Mouse (Mus musculus) liver, postnatal 0 days (tissue): ENCODE results near the gene Hsd3b1. TPM values are rescaled to one million over a fixed set of nuclear protein-coding genes. Genes with fewer than 3 reads are reported as not detected.
A peak's percentile ranks its signal among the peaks of the same experiment; 100 is the strongest.

Source experiments
- ATAC-seq: fragments of 200-750 bp; cut with Nextera tagmentation; 2 replicates; pipeline ENCODE4 v1.8.0; 2017; ENCODE audit warnings: mild to moderate bottlenecking, moderate library complexity
- DNase-seq: peaks from one replicate; pipeline ENCODE4 v3.0.0-alpha.2; 2016
- H3K27ac ChIP-seq: fragments of 300-500 bp; sonication (generic); 2 replicates; pipeline ENCODE4 v1.5.1; 2014; ENCODE audit warnings: antibody characterized with exemption, moderate library complexity, mild to moderate bottlenecking, low read depth
- H3K27me3 ChIP-seq: fragments of 300-500 bp; sonication (generic); 2 replicates; pipeline ENCODE4 v1.6.1; 2014; ENCODE audit warnings: low read length, control low read depth, mixed read lengths; ENCODE audit not compliant: insufficient read depth
- H3K36me3 ChIP-seq: fragments of 300-500 bp; sonication (generic); replicated peaks from 2 replicates; pipeline ENCODE4 v1.6.1; 2014; ENCODE audit warnings: mild to moderate bottlenecking, control low read depth, low read length, moderate library complexity, mixed read lengths; ENCODE audit not compliant: insufficient read depth
- H3K4me1 ChIP-seq: fragments of 300-500 bp; sonication (generic); 2 replicates; pipeline ENCODE4 v1.6.1; 2014; ENCODE audit warnings: antibody characterized with exemption, mild to moderate bottlenecking, control low read depth; ENCODE audit not compliant: insufficient read depth
- H3K4me2 ChIP-seq: fragments of 300-500 bp; sonication (generic); 2 replicates; pipeline ENCODE4 v1.6.1; 2014; ENCODE audit warnings: low read depth, mild to moderate bottlenecking, low read length, moderate library complexity, mixed read lengths
- H3K4me3 ChIP-seq: fragments of 300-500 bp; sonication (generic); 2 replicates; pipeline ENCODE4 v1.5.1; 2014; ENCODE audit warnings: low read depth, low read length
- H3K9ac ChIP-seq: fragments of 300-500 bp; sonication (generic); replicated peaks from 2 replicates; pipeline ENCODE4 v1.6.1; 2014; ENCODE audit warnings: mild to moderate bottlenecking, moderate library complexity
- H3K9me3 ChIP-seq: fragments of 300-500 bp; sonication (generic); 2 replicates; pipeline ENCODE4 v1.6.1; 2016; ENCODE audit warnings: mild to moderate bottlenecking, control low read depth, low read length, mixed read lengths
- CTCF ChIP-seq: sonication (generic); IDR thresholded peaks from 2 replicates; pipeline ENCODE4 v1.5.1; 2016; ENCODE audit warnings: antibody characterized with exemption, low read depth
- EP300 ChIP-seq: IDR thresholded peaks from 2 replicates; pipeline ENCODE4 v1.6.1; 2016; ENCODE audit warnings: antibody characterized with exemption, low read depth, mild to moderate bottlenecking
- WGBS: fragments of 180-500 bp; shearing (Covaris S2); extraction: QIAGEN DNeasy Blood & Tissue Kit; methylation state at CpG from one replicate; pipeline ENCODE4 v1.1.7; 2014; ENCODE audit not compliant: insufficient replicate concordance; 5-methylcytosine and 5-hydroxymethylcytosine counted together
- polyA plus RNA-seq: library from polyadenylated mRNA; unstranded; fragments of >200 nt; fragmentation: Nextera tagmentation; extraction: Ambion mirVana; gene quantifications from 2 replicates; pipeline ENCODE4 v1.2.1, GENCODE M21; 2015

The Hsd3b1 gene
- 56.4 and 60.2 TPM in 2 replicates for polyA plus RNA-seq

GRCm38 (mm10) chr3:98859576-98859975 lies at the start of gene Hsd3b1:
Gene Hsd3b1 (minus strand): TSS chr3:98859794.
- TF ChIP-seq EP300 (no peak), CTCF (no peak)
- peak within 1 kb of the TSS; percentile 59 for H3K4me2 ChIP-seq
- DNase-seq (no peak), ATAC-seq (peak; percentile 60)
- H3K4me1 ChIP-seq: peaks cover 7% of the 10 kb centered on the region; the same call in 1 of the 2 replicates
- H3K4me3 ChIP-seq: peak within 1 kb of the TSS; percentile 38
- WGBS: 59% methylated on average over 3 of the region's 3 CpGs
- H3K27ac ChIP-seq: peak within 1 kb of the TSS; percentile 77
- H3K36me3 ChIP-seq: no peaks in the 10 kb centered on the region
- H3K9ac ChIP-seq: peak within 1 kb of the TSS; percentile 57
- no peaks in the 10 kb centered on the region for H3K27me3 ChIP-seq
- no peaks in the 10 kb centered on the region for H3K9me3 ChIP-seq

DNA sequence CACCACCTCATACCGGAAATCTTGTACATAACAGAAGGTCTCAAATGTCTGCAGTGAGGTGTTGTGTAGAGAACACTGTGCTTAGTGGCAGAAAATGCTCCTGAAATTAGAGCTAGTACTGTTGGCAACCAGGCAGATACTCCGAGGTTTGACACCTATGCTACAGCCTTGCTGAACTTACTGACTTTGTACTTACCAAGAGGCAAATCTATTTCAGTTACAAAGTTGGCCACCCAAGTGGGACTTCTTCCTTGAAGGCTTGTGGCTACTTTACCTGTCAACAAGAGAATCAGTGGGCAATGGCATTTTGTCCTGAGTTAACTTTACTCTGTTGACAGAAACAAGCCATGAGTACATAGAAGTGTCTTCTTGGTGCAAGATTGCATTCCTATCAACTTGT lies 38.0 kb upstream of the Hsd3b1 start:
- Histone ChIP-seq H3K4me1 (0 out of 2 replicates have a peak, but pooled peaks cover 5% of the 10 kb centered on the region), H3K9ac (no peak overlapping the region), H3K4me2 (no peak overlapping the region), H3K4me3 (no peak overlapping the region), H3K9me3 (no peaks in the 10 kb centered on the region), H3K36me3 (no peaks in the 10 kb centered on the region), H3K27me3 (no peaks in the 10 kb centered on the region), H3K27ac (no peak overlapping the region)
- ATAC-seq (no peak), DNase-seq (no peak)
- no peak for TF ChIP-seq CTCF
- no peak for TF ChIP-seq EP300
- WGBS: 84% methylated on average over 2 of the region's 2 CpGs

- Histone ChIP-seq H3K4me3 (no peak overlapping the region), H3K4me1 (0 out of 2 replicates have a peak, but pooled peaks cover 5% of the 10 kb centered on the region), H3K9ac (no peak overlapping the region), H3K4me2 (peak overlapping the region; percentile 42; the same call in 1 of the 2 replicates), H3K27ac (no peak overlapping the region), H3K27me3 (no peaks in the 10 kb centered on the region), H3K9me3 (no peaks in the 10 kb centered on the region), H3K36me3 (no peaks in the 10 kb centered on the region)
- 31% methylated on average over 10 of the region's 10 CpGs for WGBS
- ATAC-seq (peak; percentile 40), DNase-seq (no peak)
- no peak for TF ChIP-seq EP300
- peak; percentile 61 for TF ChIP-seq CTCF
Observed at GRCm38 (mm10) chr3:98895071-98895601, 35.5 kb upstream of the Hsd3b1 start.

DNA sequence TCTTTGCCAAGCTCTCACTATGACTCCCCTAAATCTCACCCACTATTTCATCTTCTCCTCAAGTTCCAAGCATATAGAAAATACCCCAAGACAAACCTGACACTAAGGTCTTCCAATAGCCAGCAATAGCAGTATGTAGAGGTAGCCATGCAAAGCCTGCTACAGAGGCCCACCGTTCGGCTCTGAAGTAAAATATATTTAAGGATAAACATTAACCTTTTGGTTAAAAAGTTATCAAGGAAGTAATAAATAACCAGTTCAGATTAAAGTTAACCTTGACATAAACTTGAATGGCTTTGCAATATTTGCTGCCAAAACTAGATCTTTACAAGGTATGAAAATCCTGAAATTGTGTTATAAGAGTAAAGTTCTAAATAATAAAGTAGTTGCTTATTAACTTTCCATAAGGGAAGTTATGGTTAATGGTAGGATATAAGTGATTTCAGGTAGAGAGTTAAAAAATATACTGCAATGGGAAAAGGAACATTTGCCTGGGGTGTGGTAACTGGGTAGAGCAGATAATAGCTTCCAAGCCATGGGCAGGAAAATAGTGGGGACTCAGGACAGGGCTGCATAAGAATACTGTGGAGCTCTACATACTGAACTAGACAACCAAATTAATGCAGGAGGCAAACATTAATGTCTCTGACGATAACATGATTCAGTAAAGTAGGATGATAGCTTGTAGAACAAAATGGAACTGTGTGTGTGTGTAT lies 33.6 kb upstream of the Hsd3b1 start, which contains the start of gene Hao2:
Hao2 (minus strand) TSS at position 183 of the 716 bp plus-strand sequence.
- H3K9ac ChIP-seq: no peak within 1 kb of the TSS
- WGBS: 64% methylated on average over 3 of the region's 3 CpGs
- DNase-seq (no peak), ATAC-seq (no peak)
- H3K4me2 ChIP-seq: peak within 1 kb of the TSS; percentile 62
- TF ChIP-seq CTCF (no peak), EP300 (no peak)
- H3K4me1 ChIP-seq: 0 out of 2 replicates have a peak, but pooled peaks cover 5% of the 10 kb centered on the region
- no peaks in the 10 kb centered on the region for H3K9me3 ChIP-seq
- no peak within 1 kb of the TSS for H3K27ac ChIP-seq
- no peaks in the 10 kb centered on the region for H3K27me3 ChIP-seq
- H3K4me3 ChIP-seq: peak within 1 kb of the TSS; percentile 32
- no peaks in the 10 kb centered on the region for H3K36me3 ChIP-seq

- H3K9ac ChIP-seq: no peak overlapping the region
- 0 out of 2 replicates have a peak, but pooled peaks cover 5% of the 10 kb centered on the region for H3K4me1 ChIP-seq
- H3K4me3 ChIP-seq: no peak overlapping the region
- H3K4me2 ChIP-seq: no peak overlapping the region
- H3K9me3 ChIP-seq: no peaks in the 10 kb centered on the region
- TF ChIP-seq CTCF: no peak
- no peak for TF ChIP-seq EP300
- no peak for ATAC-seq
- no peaks in the 10 kb centered on the region for H3K27me3 ChIP-seq
- WGBS: 58% methylated on average over 4 of the region's 4 CpGs
- no peak overlapping the region for H3K27ac ChIP-seq
- H3K36me3 ChIP-seq: no peaks in the 10 kb centered on the region
- DNase-seq: no peak
Observed at GRCm38 (mm10) chr3:98890430-98890829, 30.8 kb upstream of the Hsd3b1 start.

DNA sequence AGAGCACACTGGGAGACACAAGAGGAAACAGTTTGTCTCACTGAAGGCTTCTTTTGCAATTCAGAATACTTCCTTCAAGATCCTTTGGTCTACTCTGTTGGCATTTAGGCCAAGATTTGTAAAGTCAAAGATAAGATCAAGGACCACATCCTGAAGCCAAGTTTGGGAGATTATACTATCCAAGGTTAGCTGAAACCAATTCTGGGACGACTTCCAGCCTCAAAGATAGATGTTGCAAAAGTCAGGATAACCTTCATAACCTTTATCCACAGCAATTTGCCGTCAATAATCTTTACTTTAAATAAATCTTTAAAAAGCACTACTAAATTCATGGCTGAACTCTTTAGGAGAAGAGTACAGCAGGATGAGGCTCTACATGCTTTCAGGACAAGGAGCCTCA lies 28.6 kb upstream of the Hsd3b1 start:
- H3K4me2 ChIP-seq: no peak overlapping the region
- no peak overlapping the region for H3K27ac ChIP-seq
- DNase-seq: no peak
- no peak for TF ChIP-seq EP300
- TF ChIP-seq CTCF: no peak
- no peaks in the 10 kb centered on the region for H3K4me1 ChIP-seq
- H3K9ac ChIP-seq: no peak overlapping the region
- WGBS: 37% methylated on average over 2 of the region's 2 CpGs
- H3K36me3 ChIP-seq: 0 out of 2 replicates have a peak, but pooled peaks cover 2% of the 10 kb centered on the region
- no peak overlapping the region for H3K4me3 ChIP-seq
- ATAC-seq: no peak
- H3K27me3 ChIP-seq: no peaks in the 10 kb centered on the region
- no peaks in the 10 kb centered on the region for H3K9me3 ChIP-seq
